Mouse (Mus musculus): ENCODE data around the gene Ube2l3. TPM values are rescaled to one million over a fixed set of nuclear protein-coding genes. Genes with fewer than 3 reads are reported as not detected.

Gene Ube2l3
- polyA plus RNA-seq, 2 experiments = 124 to 323 TPM

DNA sequence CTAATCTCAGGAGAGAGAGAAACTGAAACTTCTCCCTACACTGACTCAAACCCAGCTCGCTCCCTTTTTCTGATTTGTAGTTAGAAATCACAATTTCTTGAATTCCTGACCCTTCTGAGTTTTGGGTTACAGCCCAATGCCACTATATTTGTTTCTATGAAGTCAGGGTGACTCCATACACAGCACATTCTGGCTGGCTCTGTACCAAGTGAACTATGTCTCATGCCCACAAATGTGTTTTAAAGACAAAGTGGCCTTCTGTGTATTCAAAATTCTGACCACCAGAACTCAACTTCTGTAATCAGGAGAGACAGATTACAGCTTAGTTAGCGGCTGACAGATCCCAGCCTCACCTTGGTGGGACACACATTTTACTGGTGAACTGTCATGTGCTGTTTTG lies 48.1 kb downstream of the Ube2l3 start:
- H3K36me3 ChIP-seq (ENCODE audit: control insufficient read depth, insufficient read depth, low read length) = peaks cover 72% of the 10 kb centered on the region
- H3K27ac ChIP-seq (replicated peaks; ENCODE audit: low read depth, low read length) = no peak overlapping the region
- no peak overlapping the region for H3K4me3 ChIP-seq (replicated peaks; ENCODE audit: low read length)
- ATAC-seq (ENCODE audit: low FRiP score, low read depth) = no peak
- H3K9ac ChIP-seq (ENCODE audit: low read depth, low read length, severe bottlenecking) = no peak overlapping the region
- no peaks in the 10 kb centered on the region for H3K27me3 ChIP-seq (ENCODE audit: control insufficient read depth, insufficient read depth, low read length)
- H3K9me3 ChIP-seq (ENCODE audit: control insufficient read depth, low read length) = no peaks in the 10 kb centered on the region
- H3K4me1 ChIP-seq (ENCODE audit: control insufficient read depth, insufficient read depth, low read length) = no peaks in the 10 kb centered on the region
- 95% methylated on average over 2 of the region's 2 CpGs for WGBS
- no peak for DNase-seq (ENCODE audit: low spot score)
- TF ChIP-seq POLR2A (IDR thresholded peaks at IDR 0.05; ENCODE audit: borderline replicate concordance, extremely low read depth, insufficient read depth, insufficient read length) = no peak
- H3K4me2 ChIP-seq (replicated peaks; ENCODE audit: low read depth, low read length, severe bottlenecking) = no peak overlapping the region

DNA sequence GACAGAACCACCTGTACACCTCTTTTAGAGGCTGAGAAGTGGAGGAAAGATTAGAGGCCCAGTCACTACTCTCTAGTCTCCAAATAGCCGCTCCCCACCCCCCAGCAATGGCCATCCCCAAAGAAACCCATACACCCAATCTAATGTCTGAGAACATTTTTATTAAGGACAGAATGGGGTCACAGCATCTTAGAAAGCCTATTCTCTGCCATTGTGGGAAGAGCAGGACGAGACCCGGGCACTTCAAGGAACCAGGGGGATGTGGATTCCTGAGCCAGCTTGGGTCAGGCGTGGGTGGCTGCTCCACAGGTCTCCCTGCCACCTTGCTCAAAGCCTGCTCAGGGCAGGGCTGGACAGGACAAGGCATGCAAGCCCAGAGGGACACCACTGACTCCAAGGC lies 50.6 kb downstream of the Ube2l3 start:
- Histone ChIP-seq H3K4me2 (replicated peaks; ENCODE audit: low read depth, low read length, severe bottlenecking) (no peak overlapping the region), H3K9ac (ENCODE audit: low read depth, low read length, severe bottlenecking) (no peak overlapping the region), H3K4me1 (ENCODE audit: control insufficient read depth, insufficient read depth, low read length) (peaks cover 7% of the 10 kb centered on the region), H3K9me3 (ENCODE audit: control insufficient read depth, low read length) (no peaks in the 10 kb centered on the region), H3K27me3 (ENCODE audit: control insufficient read depth, insufficient read depth, low read length) (0 out of 2 replicates have a peak, but pooled peaks cover 7% of the 10 kb centered on the region), H3K27ac (replicated peaks; ENCODE audit: low read depth, low read length) (no peak overlapping the region), H3K36me3 (ENCODE audit: control insufficient read depth, insufficient read depth, low read length) (peaks cover 52% of the 10 kb centered on the region), H3K4me3 (replicated peaks; ENCODE audit: low read length) (no peak overlapping the region)
- 92% methylated on average over 4 of the region's 4 CpGs for WGBS
- ATAC-seq (ENCODE audit: low FRiP score, low read depth) = no peak
- DNase-seq (ENCODE audit: low spot score) = no peak
- TF ChIP-seq POLR2A (IDR thresholded peaks at IDR 0.05; ENCODE audit: borderline replicate concordance, extremely low read depth, insufficient read depth, insufficient read length) = no peak

DNA sequence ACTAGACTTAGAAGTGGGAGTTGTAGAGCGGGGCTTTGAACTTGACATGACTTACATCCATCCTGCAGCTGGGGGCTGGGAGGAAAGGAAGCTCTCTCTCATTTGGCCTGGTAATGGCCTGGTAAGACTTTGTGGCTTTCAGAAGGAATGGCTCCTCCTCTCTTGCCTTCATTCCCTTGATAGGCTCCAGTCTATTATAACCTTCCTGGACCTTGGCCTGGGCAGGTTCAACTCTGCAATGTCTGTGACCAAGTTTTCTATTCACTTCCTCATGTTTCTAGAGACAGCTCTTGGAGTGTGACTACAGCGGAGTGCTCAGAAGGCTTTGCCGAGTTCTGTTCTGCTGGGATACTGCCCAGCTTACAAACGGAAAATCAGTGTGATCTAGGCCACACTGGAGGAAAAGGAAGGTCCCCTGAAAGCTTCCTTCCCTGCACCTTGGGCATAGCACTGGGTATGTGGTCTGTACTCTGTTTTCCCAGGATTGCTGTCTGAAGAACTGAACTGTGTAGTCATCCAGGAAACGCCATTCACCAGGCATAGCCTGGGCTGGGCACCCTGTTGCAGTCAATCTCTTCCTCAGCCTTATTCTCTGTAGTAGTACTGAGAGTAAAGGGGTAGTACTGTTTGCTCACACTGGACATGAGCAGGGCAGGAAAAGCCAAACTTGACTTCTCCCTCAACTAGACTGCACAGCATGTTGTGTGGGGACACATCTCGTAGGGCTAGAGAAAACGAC lies 51.8 kb downstream of the Ube2l3 start:
- DNase-seq (ENCODE audit: low spot score) (no peak), ATAC-seq (ENCODE audit: low FRiP score, low read depth) (no peak)
- H3K9me3 ChIP-seq (ENCODE audit: control insufficient read depth, low read length) = no peaks in the 10 kb centered on the region
- no peak for TF ChIP-seq POLR2A (IDR thresholded peaks at IDR 0.05; ENCODE audit: borderline replicate concordance, extremely low read depth, insufficient read depth, insufficient read length)
- 0 out of 2 replicates have a peak, but pooled peaks cover 7% of the 10 kb centered on the region for H3K27me3 ChIP-seq (ENCODE audit: control insufficient read depth, insufficient read depth, low read length)
- WGBS = 79% methylated on average over 7 of the region's 7 CpGs
- no peak overlapping the region for H3K27ac ChIP-seq (replicated peaks; ENCODE audit: low read depth, low read length)
- H3K4me2 ChIP-seq (replicated peaks; ENCODE audit: low read depth, low read length, severe bottlenecking) = no peak overlapping the region
- H3K9ac ChIP-seq (ENCODE audit: low read depth, low read length, severe bottlenecking) = no peak overlapping the region
- peaks cover 7% of the 10 kb centered on the region for H3K4me1 ChIP-seq (ENCODE audit: control insufficient read depth, insufficient read depth, low read length)
- H3K36me3 ChIP-seq (ENCODE audit: control insufficient read depth, insufficient read depth, low read length) = peaks cover 43% of the 10 kb centered on the region
- no peak overlapping the region for H3K4me3 ChIP-seq (replicated peaks; ENCODE audit: low read length)

DNA sequence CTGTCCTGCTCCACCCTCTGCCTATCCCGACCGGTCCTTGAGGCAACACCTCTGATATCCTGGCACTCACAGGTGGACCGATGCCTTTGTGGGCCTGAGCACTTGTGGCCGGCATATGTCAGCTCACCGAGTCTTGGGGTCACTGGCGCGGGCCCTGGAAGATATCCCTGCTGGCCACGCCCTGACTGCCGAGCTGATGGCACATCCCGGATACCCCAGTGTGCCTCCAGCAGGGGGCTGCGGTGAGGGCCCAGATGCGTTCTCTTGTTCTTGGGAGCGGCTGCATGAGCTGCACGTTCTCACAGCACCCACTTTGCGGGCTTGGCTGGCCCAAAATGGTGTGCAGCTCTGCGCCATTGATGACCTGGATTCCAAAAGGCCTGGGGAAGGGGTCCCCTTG lies 54.4 kb downstream of the Ube2l3 start:
- 9% methylated on average over 16 of the region's 16 CpGs for WGBS
- ATAC-seq (ENCODE audit: low FRiP score, low read depth) (0 out of 2 replicates have a peak, but pooled peaks have one; percentile 7), DNase-seq (ENCODE audit: low spot score) (peak; percentile 17)
- Histone ChIP-seq H3K27me3 (ENCODE audit: control insufficient read depth, insufficient read depth, low read length) (0 out of 2 replicates have a peak, but pooled peaks cover 7% of the 10 kb centered on the region), H3K4me1 (ENCODE audit: control insufficient read depth, insufficient read depth, low read length) (peaks cover 7% of the 10 kb centered on the region), H3K4me3 (replicated peaks; ENCODE audit: low read length) (peak overlapping the region; percentile 60), H3K9ac (ENCODE audit: low read depth, low read length, severe bottlenecking) (0 out of 2 replicates have a peak overlapping the region, but pooled peaks have one; percentile 52), H3K9me3 (ENCODE audit: control insufficient read depth, low read length) (no peaks in the 10 kb centered on the region), H3K27ac (replicated peaks; ENCODE audit: low read depth, low read length) (no peak overlapping the region), H3K36me3 (ENCODE audit: control insufficient read depth, insufficient read depth, low read length) (peaks cover 24% of the 10 kb centered on the region), H3K4me2 (replicated peaks; ENCODE audit: low read depth, low read length, severe bottlenecking) (peak overlapping the region; percentile 100)
- no peak for TF ChIP-seq POLR2A (IDR thresholded peaks at IDR 0.05; ENCODE audit: borderline replicate concordance, extremely low read depth, insufficient read depth, insufficient read length)

DNA sequence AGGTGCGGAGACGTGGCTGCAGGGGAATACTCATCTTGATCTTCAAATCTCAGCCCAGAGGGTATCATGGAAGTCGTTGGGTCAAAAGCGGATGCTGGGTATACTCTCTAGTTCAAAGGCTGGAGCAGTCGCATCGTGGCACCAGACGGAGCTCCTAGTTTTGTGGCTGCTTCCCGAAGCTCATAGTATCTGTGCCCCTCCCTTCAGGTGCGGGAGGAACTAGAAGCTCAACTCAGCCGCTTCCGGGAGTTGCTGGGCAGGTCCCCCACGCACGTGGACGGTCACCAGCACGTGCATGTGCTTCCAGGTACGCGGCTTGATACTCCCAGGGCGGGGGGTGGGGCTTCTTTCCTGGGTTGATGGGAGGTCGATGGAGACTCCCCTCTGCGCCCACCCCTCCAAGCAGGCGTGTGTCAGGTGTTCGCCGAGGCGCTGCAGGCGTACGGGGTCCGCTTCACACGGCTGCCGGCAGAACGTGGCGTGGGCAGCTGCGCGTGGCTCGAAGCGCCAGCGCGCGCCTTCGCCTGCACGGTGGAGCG lies 55.0 kb downstream of the Ube2l3 start:
- Histone ChIP-seq H3K4me1 (ENCODE audit: control insufficient read depth, insufficient read depth, low read length) (peaks cover 7% of the 10 kb centered on the region), H3K4me2 (replicated peaks; ENCODE audit: low read depth, low read length, severe bottlenecking) (peak overlapping the region; percentile 100), H3K9ac (ENCODE audit: low read depth, low read length, severe bottlenecking) (peak overlapping the region; percentile 52), H3K4me3 (replicated peaks; ENCODE audit: low read length) (peak overlapping the region; percentile 60), H3K9me3 (ENCODE audit: control insufficient read depth, low read length) (no peaks in the 10 kb centered on the region), H3K36me3 (ENCODE audit: control insufficient read depth, insufficient read depth, low read length) (peaks cover 17% of the 10 kb centered on the region), H3K27me3 (ENCODE audit: control insufficient read depth, insufficient read depth, low read length) (0 out of 2 replicates have a peak, but pooled peaks cover 7% of the 10 kb centered on the region), H3K27ac (replicated peaks; ENCODE audit: low read depth, low read length) (no peak overlapping the region)
- no peak for TF ChIP-seq POLR2A (IDR thresholded peaks at IDR 0.05; ENCODE audit: borderline replicate concordance, extremely low read depth, insufficient read depth, insufficient read length)
- DNase-seq (ENCODE audit: low spot score) = no peak
- 0 out of 2 replicates have a peak, but pooled peaks have one; percentile 4 for ATAC-seq (ENCODE audit: low FRiP score, low read depth)
- WGBS = 0% methylated on average over 41 of the region's 41 CpGs

All from limb, embryonic 14.5 days (tissue).